Mouse (Mus musculus) forebrain, postnatal 0 days (tissue): ENCODE results near the gene Slco3a1. TPM values are rescaled to one million over a fixed set of nuclear protein-coding genes. Genes with fewer than 3 reads are reported as not detected.

ENCODE experiments used
- ATAC-seq: fragments of 200-750 bp; cut with Nextera tagmentation; 2 replicates; pipeline ENCODE4 v1.8.0; 2017; ENCODE audit warnings: mild to moderate bottlenecking, moderate library complexity
- DNase-seq: peaks from one replicate; pipeline ENCODE4 v3.0.0-alpha.2; 2015
- H3K27ac ChIP-seq: fragments of 300-500 bp; sonication (generic); 2 replicates; pipeline ENCODE4 v1.5.1; 2014; ENCODE audit warnings: low read depth, mild to moderate bottlenecking, antibody characterized with exemption, low read length, moderate library complexity, mixed read lengths
- H3K27me3 ChIP-seq: fragments of 300-500 bp; sonication (generic); 2 replicates; pipeline ENCODE4 v1.6.1; 2014; ENCODE audit warnings: mild to moderate bottlenecking, low read length, mixed read lengths; ENCODE audit not compliant: insufficient read depth
- H3K36me3 ChIP-seq: fragments of 300-500 bp; sonication (generic); 2 replicates; pipeline ENCODE4 v1.6.1; 2014; ENCODE audit warnings: mild to moderate bottlenecking, moderate library complexity; ENCODE audit not compliant: insufficient read depth
- H3K4me1 ChIP-seq: fragments of 300-500 bp; sonication (generic); 2 replicates; pipeline ENCODE4 v1.6.1; 2014; ENCODE audit warnings: antibody characterized with exemption; ENCODE audit not compliant: insufficient read depth
- H3K4me2 ChIP-seq: fragments of 300-500 bp; sonication (generic); 2 replicates; pipeline ENCODE4 v1.6.1; 2014; ENCODE audit warnings: low read depth, mild to moderate bottlenecking, moderate library complexity
- H3K4me3 ChIP-seq: fragments of 300-500 bp; sonication (generic); 2 replicates; pipeline ENCODE4 v1.5.1; 2014; ENCODE audit warnings: low read depth, low read length, mixed read lengths
- H3K9ac ChIP-seq: fragments of 300-500 bp; sonication (generic); 2 replicates; pipeline ENCODE4 v1.6.1; 2014; ENCODE audit warnings: mild to moderate bottlenecking
- H3K9me3 ChIP-seq: fragments of 300-500 bp; sonication (generic); 2 replicates; pipeline ENCODE4 v1.6.1; 2016; ENCODE audit warnings: low read length
- CTCF ChIP-seq: sonication (generic); IDR thresholded peaks from 2 replicates; pipeline ENCODE4 v1.5.1; 2016; ENCODE audit warnings: antibody characterized with exemption, control low read depth, low read depth
- WGBS: fragments of 180-500 bp; shearing (Covaris S2); extraction: QIAGEN DNeasy Blood & Tissue Kit; methylation state at CpG from one replicate; pipeline ENCODE4 v1.1.7; 2014; 5-methylcytosine and 5-hydroxymethylcytosine counted together
- microRNA-seq, 2 experiments: library from miRNA; unstranded; fragments of <30 nt; microRNA quantifications; one replicate each; pipeline ENCODE4; 2016
- polyA plus RNA-seq: library from polyadenylated mRNA; unstranded; fragments of >200 nt; fragmentation: Nextera tagmentation; extraction: Ambion mirVana; gene quantifications from 2 replicates; pipeline ENCODE4 v1.2.1, GENCODE M21; 2015
- total RNA-seq: library from RNA; depleted of rRNA; stranded (reverse); fragments of >200 nt; gene quantifications from 2 replicates; pipeline ENCODE4 v1.2.3, GENCODE M21; 2014

Gene Slco3a1
- total and polyA plus RNA-seq, 2 experiments from 2014 or later = 25.2 to 27.8 TPM

DNA sequence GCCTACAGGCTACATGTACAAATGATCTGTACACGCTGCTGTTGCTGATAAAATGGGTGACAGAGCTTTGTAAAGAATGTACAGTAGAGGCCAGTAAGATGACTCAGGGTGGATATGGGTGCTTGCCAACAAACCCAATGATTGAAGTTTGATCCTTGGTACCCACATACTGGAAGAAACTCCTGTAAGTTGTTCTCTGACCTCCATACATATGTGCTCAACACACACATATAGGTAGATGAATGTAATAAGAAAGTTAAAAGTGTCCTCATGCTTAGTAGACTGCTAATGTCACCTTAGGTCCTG is 284.5 kb downstream of the Slco3a1 start:
- ATAC-seq (no peak), DNase-seq (no peak)
- TF ChIP-seq CTCF = no peak
- H3K9ac ChIP-seq = no peak overlapping the region
- H3K4me1 ChIP-seq = no peaks in the 10 kb centered on the region
- H3K9me3 ChIP-seq = no peaks in the 10 kb centered on the region
- no peak overlapping the region for H3K4me2 ChIP-seq
- H3K27ac ChIP-seq = no peak overlapping the region
- H3K4me3 ChIP-seq = no peak overlapping the region
- H3K36me3 ChIP-seq = no peaks in the 10 kb centered on the region
- H3K27me3 ChIP-seq = no peaks in the 10 kb centered on the region
- WGBS = 80% methylated on average over 1 of the region's 1 CpGs

DNA sequence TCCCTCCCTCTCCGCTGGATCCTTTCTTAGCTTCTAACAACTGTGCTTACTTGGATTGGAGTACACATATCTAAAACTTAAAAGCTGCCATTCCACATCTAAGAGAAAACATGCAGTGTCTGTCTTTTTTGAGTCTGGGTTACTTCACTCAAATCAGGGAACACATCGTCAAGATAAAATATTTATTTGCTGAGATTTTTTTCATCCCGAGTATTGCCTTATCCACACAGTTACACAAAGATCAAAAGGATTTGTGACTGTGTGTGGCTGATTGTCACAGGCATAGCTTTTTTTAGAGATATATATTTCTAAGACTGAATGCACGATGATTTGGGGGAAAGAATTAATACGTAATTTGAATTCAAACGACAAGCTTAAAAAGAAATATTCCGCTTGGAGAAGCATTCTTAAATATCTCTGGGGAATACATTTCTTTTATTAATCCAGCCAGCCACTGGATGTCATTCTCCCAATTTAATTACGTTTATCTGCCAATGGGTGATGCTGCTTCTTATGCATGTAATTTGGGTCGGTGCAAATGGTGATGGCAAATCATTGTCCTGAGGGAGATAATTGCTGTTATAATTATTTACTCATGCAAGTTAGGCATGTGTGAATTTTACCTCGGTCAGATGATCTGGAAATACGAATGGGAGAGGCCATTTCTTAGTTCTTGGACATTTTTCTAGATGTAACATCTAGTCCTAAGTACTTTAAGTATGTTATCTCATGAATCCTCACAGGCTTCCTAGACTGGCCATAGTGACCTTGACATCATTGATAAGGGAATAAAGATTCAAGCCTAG is 285.1 kb downstream of the Slco3a1 start:
- no peaks in the 10 kb centered on the region for H3K9me3 ChIP-seq
- no peaks in the 10 kb centered on the region for H3K36me3 ChIP-seq
- no peak overlapping the region for H3K9ac ChIP-seq
- no peak; the same call in 1 of the 2 replicates for ATAC-seq
- TF ChIP-seq CTCF = no peak
- H3K27me3 ChIP-seq = no peaks in the 10 kb centered on the region
- H3K4me3 ChIP-seq = no peak overlapping the region
- 42% methylated on average over 11 of the region's 11 CpGs for WGBS
- peak; percentile 7 for DNase-seq
- no peak overlapping the region for H3K27ac ChIP-seq
- H3K4me1 ChIP-seq = no peaks in the 10 kb centered on the region
- no peak overlapping the region for H3K4me2 ChIP-seq

DNA sequence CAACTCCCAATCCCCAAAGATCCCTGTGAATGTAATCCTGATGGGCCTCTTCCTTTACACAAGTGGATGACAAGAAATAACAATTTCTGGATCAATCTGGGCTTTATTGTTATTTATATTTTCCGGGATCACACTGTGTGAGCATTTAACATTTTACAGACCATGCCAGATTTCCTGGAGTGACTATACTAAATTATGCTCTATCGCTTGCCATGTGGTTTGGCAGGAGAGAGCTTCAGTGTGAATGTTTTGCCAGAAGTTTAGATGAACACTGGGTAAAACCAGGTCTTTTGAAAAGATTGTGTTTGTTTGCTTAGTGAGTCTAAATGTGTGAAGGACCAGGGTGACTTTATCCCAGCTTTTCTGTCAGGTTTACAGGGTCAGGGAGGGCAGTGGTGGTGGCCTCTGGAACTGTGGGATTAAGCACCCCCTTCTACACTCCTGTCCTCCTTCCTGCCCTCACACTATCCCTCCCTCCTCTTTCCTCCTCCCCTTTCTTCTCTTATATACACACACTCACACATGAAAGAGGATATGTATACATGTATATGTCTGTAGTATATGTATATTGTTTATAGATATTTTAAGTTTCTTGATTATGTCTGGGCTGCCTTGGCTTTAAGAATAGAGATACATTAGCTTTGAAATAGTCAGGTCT is 287.9 kb downstream of the Slco3a1 start:
- Histone ChIP-seq H3K9ac (no peak overlapping the region), H3K4me3 (no peak overlapping the region), H3K4me1 (no peaks in the 10 kb centered on the region), H3K9me3 (no peaks in the 10 kb centered on the region), H3K27me3 (no peaks in the 10 kb centered on the region), H3K27ac (no peak overlapping the region), H3K4me2 (no peak overlapping the region), H3K36me3 (no peaks in the 10 kb centered on the region)
- TF ChIP-seq CTCF = no peak
- 54% methylated on average over 2 of the region's 2 CpGs for WGBS
- ATAC-seq (peak; percentile 56; the same call in 1 of the 2 replicates), DNase-seq (peak; percentile 62)

DNA sequence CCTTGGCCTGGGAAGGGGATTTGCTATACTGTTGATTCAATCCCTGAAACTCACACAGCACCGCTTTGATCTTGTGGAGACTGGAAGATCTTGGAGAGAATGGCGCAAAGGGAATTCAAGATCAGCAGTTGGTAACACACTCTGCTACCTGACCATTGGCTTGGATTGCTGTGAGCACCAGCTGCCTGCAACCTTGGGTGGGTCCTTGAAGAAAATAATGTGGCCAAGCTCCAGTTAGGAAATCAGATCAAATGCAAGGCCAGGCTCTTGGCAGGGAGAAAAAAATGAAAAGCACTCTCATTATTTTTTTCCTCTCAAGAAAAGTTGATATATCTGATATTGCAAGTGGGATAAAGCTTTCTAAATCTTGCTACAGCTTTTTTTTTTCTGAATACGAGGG is 298.3 kb downstream of the Slco3a1 start:
- Histone ChIP-seq H3K4me1 (no peaks in the 10 kb centered on the region), H3K9me3 (no peaks in the 10 kb centered on the region), H3K4me2 (no peak overlapping the region), H3K27ac (no peak overlapping the region), H3K27me3 (no peaks in the 10 kb centered on the region), H3K9ac (no peak overlapping the region), H3K4me3 (no peak overlapping the region), H3K36me3 (no peaks in the 10 kb centered on the region)
- WGBS = 83% methylated on average over 3 of the region's 3 CpGs
- no peak for TF ChIP-seq CTCF
- ATAC-seq = no peak
- no peak for DNase-seq

DNA sequence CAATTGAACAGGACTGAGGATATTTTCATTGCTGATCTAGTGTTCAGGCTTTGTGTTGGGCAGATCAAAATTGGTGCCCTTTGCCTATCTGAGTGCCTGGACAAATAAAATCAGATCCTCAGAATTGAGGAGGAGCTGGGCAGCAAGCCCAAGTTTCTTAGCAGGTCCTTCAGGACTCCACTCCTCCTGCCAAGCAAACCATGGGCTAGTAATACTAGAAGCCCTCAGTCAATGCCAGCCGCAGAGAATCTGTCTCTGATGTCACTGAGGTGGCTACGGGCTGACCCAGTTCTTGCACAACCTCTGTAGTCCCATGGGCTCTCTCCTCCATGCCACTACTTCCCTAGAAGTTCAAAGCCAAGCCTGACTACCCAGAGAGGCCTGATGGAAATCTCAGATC is 302.5 kb downstream of the Slco3a1 start:
- H3K9ac ChIP-seq = no peak overlapping the region
- ATAC-seq (no peak), DNase-seq (no peak)
- TF ChIP-seq CTCF = no peak
- H3K4me1 ChIP-seq = no peaks in the 10 kb centered on the region
- no peaks in the 10 kb centered on the region for H3K36me3 ChIP-seq
- no peaks in the 10 kb centered on the region for H3K27me3 ChIP-seq
- H3K4me3 ChIP-seq = no peak overlapping the region
- H3K4me2 ChIP-seq = no peak overlapping the region
- no peak overlapping the region for H3K27ac ChIP-seq
- WGBS = 87% methylated on average over 2 of the region's 2 CpGs
- no peaks in the 10 kb centered on the region for H3K9me3 ChIP-seq

DNA sequence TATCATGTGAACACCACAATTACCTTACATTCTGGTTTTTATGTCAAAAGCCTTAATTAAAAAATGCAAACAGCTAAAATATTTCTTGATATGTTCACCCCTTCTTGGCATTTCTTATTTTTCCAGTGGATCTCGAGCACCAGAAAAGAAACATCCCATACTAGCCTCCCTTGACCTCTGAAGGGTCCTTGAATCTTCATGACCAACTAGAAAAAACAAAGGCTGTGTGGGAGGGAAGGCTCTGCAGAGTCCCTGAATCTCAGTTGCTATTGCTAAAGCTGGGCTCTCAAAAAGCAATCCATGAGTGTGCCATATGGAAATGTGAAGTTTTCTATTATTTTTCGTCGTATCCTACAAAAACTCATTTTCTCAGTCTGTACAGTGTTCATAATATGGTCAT is 313.3 kb downstream of the Slco3a1 start:
- no peak for ATAC-seq
- Histone ChIP-seq H3K36me3 (no peaks in the 10 kb centered on the region), H3K4me3 (no peak overlapping the region), H3K27ac (peak overlapping the region; percentile 57; the same call in 1 of the 2 replicates), H3K4me2 (no peak overlapping the region), H3K4me1 (peaks cover 18% of the 10 kb centered on the region; the same call in 1 of the 2 replicates), H3K9me3 (no peaks in the 10 kb centered on the region), H3K27me3 (no peaks in the 10 kb centered on the region), H3K9ac (no peak overlapping the region)
- WGBS = 66% methylated on average over 3 of the region's 3 CpGs
- no peak for TF ChIP-seq CTCF
- no peak for DNase-seq

DNA sequence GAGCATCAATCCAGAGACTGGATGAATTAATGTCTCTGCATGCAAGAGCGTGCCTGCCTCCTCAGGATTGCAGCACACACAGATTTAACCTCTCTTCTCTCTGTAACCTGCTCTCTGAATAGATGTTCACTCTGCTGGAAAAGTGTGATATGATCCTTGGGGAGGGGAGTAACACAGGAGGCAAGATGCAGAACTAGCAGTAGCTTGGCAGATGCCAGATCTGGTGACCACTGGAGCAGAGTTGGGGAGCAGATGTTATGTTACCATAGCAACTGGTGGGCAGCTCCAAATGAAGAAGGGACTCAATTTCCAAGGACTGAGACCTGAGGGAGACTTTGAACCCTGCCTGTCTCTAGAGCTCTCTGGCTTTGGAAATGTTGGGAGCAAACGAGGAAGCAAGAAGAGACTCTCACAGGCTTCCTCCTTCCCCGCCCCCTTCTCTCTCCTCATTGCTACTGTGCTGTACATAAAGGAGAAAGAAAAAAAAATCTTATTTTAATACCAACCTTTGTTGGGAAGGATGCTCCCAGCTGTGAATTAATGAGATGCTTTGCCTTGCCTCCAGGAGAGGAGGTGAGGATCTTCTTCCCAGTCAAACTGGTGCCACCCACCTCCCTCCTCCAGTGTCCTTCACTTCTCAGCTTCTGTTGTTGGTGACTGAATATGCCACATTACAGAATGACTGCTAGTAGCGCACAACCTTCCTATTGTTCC is 314.0 kb downstream of the Slco3a1 start:
- Histone ChIP-seq H3K4me1 (peaks cover 18% of the 10 kb centered on the region; the same call in 1 of the 2 replicates), H3K4me3 (no peak overlapping the region), H3K9ac (no peak overlapping the region), H3K27me3 (no peaks in the 10 kb centered on the region), H3K36me3 (no peaks in the 10 kb centered on the region), H3K27ac (peak overlapping the region; percentile 57), H3K9me3 (no peaks in the 10 kb centered on the region), H3K4me2 (0 out of 2 replicates have a peak overlapping the region, but pooled peaks have one; percentile 2)
- WGBS = 36% methylated on average over 4 of the region's 4 CpGs
- ATAC-seq (peak; percentile 90), DNase-seq (peak; percentile 57)
- no peak for TF ChIP-seq CTCF

Small RNA genes lying within 50 kb of the gene (microRNA-seq; reads per million reads assigned to microRNA genes)
- gene Gm27459 = 0 reads per million in 2 experiments
